Mouse (Mus musculus): ENCODE data around the gene Bdh2. TPM values are rescaled to one million over a fixed set of nuclear protein-coding genes. Genes with fewer than 3 reads are reported as not detected.

Bdh2 gene
- total RNA-seq, 2 experiments from 2014 or later = 4.3 to 4.8 TPM

Other genes with a start within 250 kb of the Bdh2 start
- gene Cenpe, start 68.7 kb upstream of the Bdh2 start, total RNA-seq (2021) = 1 to 10 TPM; 1.5 to 2.4 TPM
- gene Slc9b2, start 26.5 kb downstream of the Bdh2 start, total RNA-seq (2021) = 1 to 10 TPM; 2.2 to 2.3 TPM
- under 1 TPM; 0.23 to 0.44 TPM for gene Slc9b1, start 66.8 kb downstream of the Bdh2 start, total RNA-seq (2021)
- 10 to 100 TPM; 33.0 to 38.1 TPM for gene Cisd2, start 142.7 kb downstream of the Bdh2 start, total RNA-seq (2021)
- 100 to 1,000 TPM; 229 to 240 TPM for gene Ube2d3, start 156.9 kb downstream of the Bdh2 start, total RNA-seq (2021)
- 1 to 10 TPM; 6.0 to 7.4 TPM for gene Manba, start 204.4 kb downstream of the Bdh2 start, total RNA-seq (2021)